Mouse (Mus musculus): ENCODE data around the gene Gm21671. TPM values are rescaled to one million over a fixed set of nuclear protein-coding genes. Genes with fewer than 3 reads are reported as not detected.
"Not testable (repeated sequence)": the region's sequence is repeated elsewhere in the genome, so short reads cannot be mapped to it uniquely, and the experiment has no call there.

Gm21671 gene
- polyA plus RNA-seq (2015; fragmentation: Nextera tagmentation; extraction: Ambion mirVana), result 0.10 TPM in 1 of 2 replicates, not detected in the other

DNA sequence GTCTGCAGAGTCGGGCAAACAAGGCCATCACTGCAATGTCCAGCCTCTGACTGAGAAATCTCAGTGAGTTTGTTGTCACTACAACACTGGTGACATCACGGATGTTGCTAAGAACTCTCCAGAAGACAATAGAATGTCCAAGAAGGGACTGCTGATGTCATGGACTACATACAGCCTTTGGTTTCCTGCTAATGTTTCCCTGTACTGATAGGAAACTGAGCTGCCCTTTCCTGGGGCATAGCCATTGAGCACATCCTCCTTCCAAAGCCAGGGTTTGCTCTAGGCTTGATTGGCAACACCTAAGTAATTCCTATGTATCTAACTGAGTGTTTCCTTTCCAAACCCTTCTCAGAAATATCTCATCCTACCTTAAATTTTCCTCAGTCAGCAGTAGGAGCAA is at the start of gene Gm21671:
Gm21671 (minus strand) TSS at position 101 of the 400 bp plus-strand sequence.
- H3K4me2 ChIP-seq; H3K9ac ChIP-seq; H3K36me3 ChIP-seq; H3K27me3 ChIP-seq; ATAC-seq (replicated peaks; ENCODE audit: insufficient number of reproducible peaks, insufficient read depth, low FRiP score, low read depth); H3K9me3 ChIP-seq (replicated peaks); H3K4me3 ChIP-seq; H3K4me1 ChIP-seq (replicated peaks); H3K27ac ChIP-seq: not testable (repeated sequence)
- 59% methylated on average over 2 of the region's 2 CpGs for WGBS

GRCm38 (mm10) chr5:25988550-25988949 is 34.3 kb upstream of the Gm21671 start, which contains the start of gene Gm21698:
TSS of gene Gm21698 (minus strand) at chr5:25988650.
- not testable (repeated sequence) for H3K4me3 ChIP-seq; H3K27me3 ChIP-seq; H3K4me2 ChIP-seq; H3K36me3 ChIP-seq; ATAC-seq (replicated peaks; ENCODE audit: insufficient number of reproducible peaks, insufficient read depth, low FRiP score, low read depth); H3K9me3 ChIP-seq (replicated peaks); H3K27ac ChIP-seq; H3K9ac ChIP-seq; H3K4me1 ChIP-seq (replicated peaks)
- no CpG with 5 or more reads among the region's 3 CpGs for WGBS

DNA sequence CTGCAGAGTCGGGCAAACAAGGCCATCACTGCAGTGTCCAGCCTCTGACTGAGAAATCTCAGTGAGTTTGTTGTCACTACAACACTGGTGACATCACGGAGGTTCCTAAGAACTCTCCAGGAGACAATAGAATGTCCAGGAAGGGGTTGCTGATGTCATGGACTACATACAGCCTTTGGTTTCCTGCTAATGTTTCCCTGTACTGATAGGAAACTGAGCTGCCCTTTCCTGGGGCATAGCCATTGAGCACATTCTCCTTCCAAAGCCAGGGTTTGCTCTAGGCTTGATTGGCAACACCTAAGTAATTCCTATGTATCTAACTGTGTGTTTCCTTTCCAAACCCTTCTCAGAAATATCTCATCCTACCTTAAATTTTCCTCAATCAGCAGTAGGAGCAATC is 18.3 kb upstream of the Gm21671 start, which contains the start of gene Gm21680:
Gm21680 (minus strand) TSS at position 101 of the 400 bp plus-strand sequence.
- not testable (repeated sequence) for H3K4me3 ChIP-seq; H3K27ac ChIP-seq; H3K4me1 ChIP-seq (replicated peaks); H3K36me3 ChIP-seq; H3K4me2 ChIP-seq; H3K9me3 ChIP-seq (replicated peaks); H3K27me3 ChIP-seq; ATAC-seq (replicated peaks; ENCODE audit: insufficient number of reproducible peaks, insufficient read depth, low FRiP score, low read depth); H3K9ac ChIP-seq
- whole genome bisulfite sequencing, result no CpG with 5 or more reads among the region's 2 CpGs

- H3K9me3 ChIP-seq (replicated peaks); H3K9ac ChIP-seq; H3K36me3 ChIP-seq; H3K27me3 ChIP-seq; H3K27ac ChIP-seq; H3K4me1 ChIP-seq (replicated peaks); ATAC-seq (replicated peaks; ENCODE audit: insufficient number of reproducible peaks, insufficient read depth, low FRiP score, low read depth): not testable (repeated sequence)
- WGBS, result 34% methylated on average over 17 of the region's 17 CpGs
- H3K4me2 ChIP-seq, result peak overlapping the region; percentile 52
- peak overlapping the region; percentile 28 for H3K4me3 ChIP-seq
Observed at GRCm38 (mm10) chr5:25957050-25957449, 2.8 kb upstream of the Gm21671 start.

DNA sequence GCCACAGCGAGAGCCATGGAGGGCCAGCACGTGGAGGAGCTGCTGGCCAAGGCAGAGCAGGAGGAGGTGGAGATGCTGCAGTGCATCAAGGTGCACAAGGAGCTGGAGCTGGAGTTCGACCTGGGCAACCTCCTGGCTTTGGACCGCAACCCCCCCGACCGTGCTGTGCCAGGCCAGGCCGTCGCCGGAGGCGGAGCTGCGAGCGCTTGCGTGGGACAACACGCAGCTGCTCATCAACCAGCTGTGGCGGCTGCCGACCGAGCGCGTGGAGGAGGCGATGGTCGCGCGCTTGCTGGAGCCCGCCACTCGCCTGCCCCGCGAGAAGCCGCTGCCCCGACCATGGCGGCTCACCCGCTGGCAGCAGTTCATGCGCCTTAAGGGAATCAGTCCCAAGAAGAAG is 2.4 kb upstream of the Gm21671 start:
- H3K9ac ChIP-seq; H3K9me3 ChIP-seq (replicated peaks); H3K27ac ChIP-seq; H3K27me3 ChIP-seq; ATAC-seq (replicated peaks; ENCODE audit: insufficient number of reproducible peaks, insufficient read depth, low FRiP score, low read depth); H3K4me1 ChIP-seq (replicated peaks); H3K36me3 ChIP-seq: not testable (repeated sequence)
- H3K4me2 ChIP-seq, result peak overlapping the region; percentile 52
- WGBS, result 20% methylated on average over 32 of the region's 32 CpGs
- H3K4me3 ChIP-seq, result peak overlapping the region; percentile 28

DNA sequence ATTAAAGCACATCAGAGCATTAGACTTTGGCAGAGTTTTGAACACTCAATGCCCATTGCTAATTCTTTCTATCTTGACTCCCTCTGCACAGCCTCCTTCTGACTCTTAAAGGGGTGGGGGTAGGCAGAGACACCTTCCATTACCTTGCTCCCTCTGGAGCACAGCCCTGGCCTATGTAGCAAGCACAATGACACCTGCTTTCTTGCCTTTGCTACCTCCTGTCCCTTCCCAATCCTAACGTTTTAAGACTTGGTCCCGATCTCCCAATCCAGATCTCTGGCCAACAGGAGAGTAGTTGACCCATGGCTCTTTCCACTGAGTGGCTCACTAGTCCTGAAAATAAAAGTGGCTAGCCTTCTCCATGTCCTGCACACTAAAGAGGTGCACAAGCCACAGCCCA is 8.8 kb downstream of the Gm21671 start:
- H3K4me2 ChIP-seq; H3K4me3 ChIP-seq; H3K9me3 ChIP-seq (replicated peaks); H3K36me3 ChIP-seq; H3K27ac ChIP-seq; H3K27me3 ChIP-seq; H3K4me1 ChIP-seq (replicated peaks); H3K9ac ChIP-seq; ATAC-seq (replicated peaks; ENCODE audit: insufficient number of reproducible peaks, insufficient read depth, low FRiP score, low read depth): not testable (repeated sequence)
- 74% methylated on average over 2 of the region's 2 CpGs for WGBS

DNA sequence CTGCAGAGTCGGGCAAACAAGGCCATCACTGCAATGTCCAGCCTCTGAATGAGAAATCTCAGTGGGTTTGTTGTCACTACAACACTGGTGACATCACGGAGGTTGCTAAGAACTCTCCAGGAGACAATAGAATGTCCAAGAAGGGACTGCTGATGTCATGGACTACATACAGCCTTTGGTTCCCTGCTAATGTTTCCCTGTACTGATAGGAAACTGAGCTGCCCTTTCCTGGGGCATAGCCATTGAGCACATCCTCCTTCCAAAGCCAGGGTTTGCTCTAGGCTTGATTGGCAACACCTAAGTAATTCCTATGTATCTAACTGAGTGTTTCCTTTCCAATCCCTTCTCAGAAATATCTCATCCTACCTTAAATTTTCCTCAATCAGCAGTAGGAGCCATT is 11.9 kb downstream of the Gm21671 start, which contains the start of gene Gm21663:
Gm21663 (minus strand) TSS at position 101 of the 400 bp plus-strand sequence.
- H3K27ac ChIP-seq; H3K4me3 ChIP-seq; H3K9me3 ChIP-seq (replicated peaks); H3K4me2 ChIP-seq; H3K4me1 ChIP-seq (replicated peaks); H3K36me3 ChIP-seq; H3K27me3 ChIP-seq; ATAC-seq (replicated peaks; ENCODE audit: insufficient number of reproducible peaks, insufficient read depth, low FRiP score, low read depth); H3K9ac ChIP-seq: not testable (repeated sequence)
- WGBS, result 46% methylated on average over 2 of the region's 2 CpGs

Other genes with a start within 250 kb of the Gm21671 start
- gene Xrcc2, start 248.6 kb downstream of the Gm21671 start, polyA plus RNA-seq (2015; fragmentation: Nextera tagmentation; extraction: Ambion mirVana), result 5.7 and 7.6 TPM in 2 replicates
- gene Actr3b, start 194.4 kb downstream of the Gm21671 start, polyA plus RNA-seq (2015; fragmentation: Nextera tagmentation; extraction: Ambion mirVana), result 28.6 and 29.7 TPM in 2 replicates
- not detected in 2 replicates for gene Gm21663, start 12.0 kb downstream of the Gm21671 start, polyA plus RNA-seq (2015; fragmentation: Nextera tagmentation; extraction: Ambion mirVana)
- 0.09 and 0.10 TPM in 2 replicates for gene Gm21680, start 18.2 kb upstream of the Gm21671 start, polyA plus RNA-seq (2015; fragmentation: Nextera tagmentation; extraction: Ambion mirVana)
- gene Gm21698, start 34.2 kb upstream of the Gm21671 start, polyA plus RNA-seq (2015; fragmentation: Nextera tagmentation; extraction: Ambion mirVana), result 0.11 TPM in 1 of 2 replicates, not detected in the other
- gene Gm1979, start 50.4 kb upstream of the Gm21671 start, polyA plus RNA-seq (2015; fragmentation: Nextera tagmentation; extraction: Ambion mirVana), result 0.09 TPM in 1 of 2 replicates, not detected in the other
- gene Gm5862, start 68.5 kb upstream of the Gm21671 start, polyA plus RNA-seq (2015; fragmentation: Nextera tagmentation; extraction: Ambion mirVana), result not detected in 2 replicates
- 0.13 TPM in 1 of 2 replicates, not detected in the other for gene Speer4a, start 85.1 kb upstream of the Gm21671 start, polyA plus RNA-seq (2015; fragmentation: Nextera tagmentation; extraction: Ambion mirVana)
- gene Gm7347, start 104.2 kb upstream of the Gm21671 start, polyA plus RNA-seq (2015; fragmentation: Nextera tagmentation; extraction: Ambion mirVana), result 0.05 and 0.10 TPM in 2 replicates
- not detected in 2 replicates for gene Gm10471, start 134.9 kb upstream of the Gm21671 start, polyA plus RNA-seq (2015; fragmentation: Nextera tagmentation; extraction: Ambion mirVana)
- 0.13 TPM in 1 of 2 replicates, not detected in the other for gene 5031410I06Rik, start 150.9 kb upstream of the Gm21671 start, polyA plus RNA-seq (2015; fragmentation: Nextera tagmentation; extraction: Ambion mirVana)
- gene Gm10220, start 167.0 kb upstream of the Gm21671 start, polyA plus RNA-seq (2015; fragmentation: Nextera tagmentation; extraction: Ambion mirVana), result 0.09 TPM in 1 of 2 replicates, not detected in the other

All from heart, embryonic 15.5 days (tissue).